Mouse (Mus musculus) mature B cell (primary cell): ENCODE measurements around the gene Chn2.

ENCODE experiments used
- in situ Hi-C: fragments of 300-500 bp; cut with MboI; formaldehyde crosslinking; loops from 2 replicates; pipeline ENCODE4 v1.14.3; 2019

Chn2 gene

GRCm38 (mm10) chr6:54039357-54039804 lies at the start of gene Chn2:
TSS of gene Chn2 (plus strand) at chr6:54039554.
- in situ Hi-C loops, result loop anchor here (10.0 kb wide), 1 partner anchor 125 kb away; no protein-coding TSS in a partner anchor

- in situ Hi-C loops, result no loop called here
Observed at GRCm38 (mm10) chr6:53992386-53992785, 47.0 kb upstream of the Chn2 start.

GRCm38 (mm10) chr6:53995519-53995918 lies 43.8 kb upstream of the Chn2 start:
- in situ Hi-C loops, result no loop called here

GRCm38 (mm10) chr6:53996226-53996955 lies 43.0 kb upstream of the Chn2 start:
- in situ Hi-C loops, result no loop called here

GRCm38 (mm10) chr6:54005302-54005701 lies 34.1 kb upstream of the Chn2 start:
- in situ Hi-C loops, result no loop called here

- in situ Hi-C loops, result no loop called here
Observed at GRCm38 (mm10) chr6:54008448-54009120, 30.8 kb upstream of the Chn2 start.

GRCm38 (mm10) chr6:54009293-54009692 lies 30.1 kb upstream of the Chn2 start:
- in situ Hi-C loops, result no loop called here

GRCm38 (mm10) chr6:54010362-54010761 lies 29.0 kb upstream of the Chn2 start:
- in situ Hi-C loops, result no loop called here

- in situ Hi-C loops, result no loop called here
Observed at GRCm38 (mm10) chr6:54012163-54012562, 27.2 kb upstream of the Chn2 start.

GRCm38 (mm10) chr6:54018038-54018437 lies 21.3 kb upstream of the Chn2 start:
- in situ Hi-C loops, result no loop called here

- in situ Hi-C loops, result no loop called here
Observed at GRCm38 (mm10) chr6:54018861-54019260, 20.5 kb upstream of the Chn2 start.

- in situ Hi-C loops, result no loop called here
Observed at GRCm38 (mm10) chr6:54021123-54021789, 18.1 kb upstream of the Chn2 start.

- in situ Hi-C loops, result no loop called here
Observed at GRCm38 (mm10) chr6:54023846-54024245, 15.5 kb upstream of the Chn2 start.

- in situ Hi-C loops, result no loop called here
Observed at GRCm38 (mm10) chr6:54028706-54029105, 10.6 kb upstream of the Chn2 start.

- in situ Hi-C loops, result loop anchor here (10.0 kb wide), 1 partner anchor 134 kb away; no protein-coding TSS in a partner anchor
Observed at GRCm38 (mm10) chr6:54030351-54030750, 9.0 kb upstream of the Chn2 start.

- in situ Hi-C loops, result loop anchor here (10.0 kb wide), 1 partner anchor 134 kb away; no protein-coding TSS in a partner anchor
Observed at GRCm38 (mm10) chr6:54030776-54031175, 8.6 kb upstream of the Chn2 start.

- in situ Hi-C loops, result loop anchor here (10.0 kb wide), 1 partner anchor 130 kb away; no protein-coding TSS in a partner anchor
Observed at GRCm38 (mm10) chr6:54034471-54034870, 4.9 kb upstream of the Chn2 start.

GRCm38 (mm10) chr6:54035548-54035947 lies 3.8 kb upstream of the Chn2 start:
- in situ Hi-C loops, result loop anchor here (10.0 kb wide), 1 partner anchor 129 kb away; no protein-coding TSS in a partner anchor

GRCm38 (mm10) chr6:54038866-54039265 lies 488 bp upstream of the Chn2 start:
- in situ Hi-C loops, result loop anchor here (10.0 kb wide), 1 partner anchor 126 kb away; no protein-coding TSS in a partner anchor

GRCm38 (mm10) chr6:54039805-54040447 lies 572 bp downstream of the Chn2 start:
- in situ Hi-C loops, result loop anchor here (10.0 kb wide), 1 partner anchor 125 kb away; no protein-coding TSS in a partner anchor

GRCm38 (mm10) chr6:54040448-54040844 lies 1.1 kb downstream of the Chn2 start:
- in situ Hi-C loops, result no loop called here
